Mouse (Mus musculus): ENCODE measurements around the gene Card10. TPM values are rescaled to one million over a fixed set of nuclear protein-coding genes. Genes with fewer than 3 reads are reported as not detected.

The Card10 gene
- polyA plus RNA-seq, 1 experiment from 2014 or later, result 5.7 TPM

GRCm38 (mm10) chr15:78833582-78833981 is 30.7 kb upstream of the Card10 start:
- peaks cover 57% of the 10 kb centered on the region for H3K4me1 ChIP-seq (replicated peaks)

GRCm38 (mm10) chr15:78832701-78833123 is 29.9 kb upstream of the Card10 start:
- no peak overlapping the region for H3K4me3 ChIP-seq

More at GRCm38 (mm10) chr15:78833582-78833981, 30.7 kb upstream of the Card10 start:
- Histone ChIP-seq H3K9ac (no peak overlapping the region), H3K4me3 (no peak overlapping the region), H3K4me2 (no peak overlapping the region), H3K27ac (peak overlapping the region; percentile 85), H3K36me3 (no peaks in the 10 kb centered on the region), H3K9me3 (replicated peaks) (no peaks in the 10 kb centered on the region), H3K27me3 (no peaks in the 10 kb centered on the region)
- WGBS, result 86% methylated on average over 3 of the region's 3 CpGs
- no peak for ATAC-seq (replicated peaks; ENCODE audit: insufficient number of reproducible peaks, insufficient read depth, low FRiP score, low read depth)

GRCm38 (mm10) chr15:78831720-78832657 is 29.1 kb upstream of the Card10 start:
- H3K4me1 ChIP-seq (replicated peaks), result peaks cover 63% of the 10 kb centered on the region
- 43% methylated on average over 19 of the region's 19 CpGs for WGBS

More at GRCm38 (mm10) chr15:78832701-78833123, 29.9 kb upstream of the Card10 start:
- Histone ChIP-seq H3K4me1 (replicated peaks) (peaks cover 63% of the 10 kb centered on the region), H3K9ac (peak overlapping the region; percentile 21; the same call in 1 of the 2 replicates), H3K27ac (peak overlapping the region; percentile 85), H3K36me3 (no peaks in the 10 kb centered on the region), H3K27me3 (peaks cover 4% of the 10 kb centered on the region; the same call in 1 of the 2 replicates), H3K4me2 (peak overlapping the region; percentile 36), H3K9me3 (replicated peaks) (no peaks in the 10 kb centered on the region)
- WGBS, result 21% methylated on average over 14 of the region's 14 CpGs
- peak; percentile 68 for ATAC-seq (replicated peaks; ENCODE audit: insufficient number of reproducible peaks, insufficient read depth, low FRiP score, low read depth)

GRCm38 (mm10) chr15:78830742-78831719 is 28.2 kb upstream of the Card10 start:
- Histone ChIP-seq H3K27me3 (peaks cover 7% of the 10 kb centered on the region), H3K4me3 (no peak overlapping the region), H3K27ac (peak overlapping the region; percentile 85; the same call in 1 of the 2 replicates), H3K9me3 (replicated peaks) (no peaks in the 10 kb centered on the region), H3K4me2 (0 out of 2 replicates have a peak overlapping the region, but pooled peaks have one; percentile 36), H3K36me3 (no peaks in the 10 kb centered on the region), H3K4me1 (replicated peaks) (peaks cover 62% of the 10 kb centered on the region), H3K9ac (no peak overlapping the region)
- WGBS, result 61% methylated on average over 10 of the region's 10 CpGs
- no peak for ATAC-seq (replicated peaks; ENCODE audit: insufficient number of reproducible peaks, insufficient read depth, low FRiP score, low read depth)

More at GRCm38 (mm10) chr15:78831720-78832657, 29.1 kb upstream of the Card10 start:
- Histone ChIP-seq H3K4me2 (peak overlapping the region; percentile 36), H3K9me3 (replicated peaks) (no peaks in the 10 kb centered on the region), H3K27ac (peak overlapping the region; percentile 85), H3K9ac (peak overlapping the region; percentile 21), H3K36me3 (no peaks in the 10 kb centered on the region), H3K4me3 (0 out of 2 replicates have a peak overlapping the region, but pooled peaks have one; percentile 10), H3K27me3 (peaks cover 4% of the 10 kb centered on the region; the same call in 1 of the 2 replicates)
- ATAC-seq (replicated peaks; ENCODE audit: insufficient number of reproducible peaks, insufficient read depth, low FRiP score, low read depth), result peak; percentile 70

- Histone ChIP-seq H3K27me3 (peaks cover 7% of the 10 kb centered on the region), H3K27ac (no peak overlapping the region), H3K4me3 (no peak overlapping the region), H3K9me3 (replicated peaks) (no peaks in the 10 kb centered on the region), H3K4me1 (replicated peaks) (peaks cover 48% of the 10 kb centered on the region), H3K4me2 (no peak overlapping the region), H3K36me3 (no peaks in the 10 kb centered on the region), H3K9ac (no peak overlapping the region)
- WGBS, result 89% methylated on average over 1 of the region's 1 CpGs
- no peak for ATAC-seq (replicated peaks; ENCODE audit: insufficient number of reproducible peaks, insufficient read depth, low FRiP score, low read depth)
Observed at GRCm38 (mm10) chr15:78829636-78830035, 26.8 kb upstream of the Card10 start.

- 15% methylated on average over 5 of the region's 5 CpGs for WGBS
- H3K4me3 ChIP-seq, result no peak overlapping the region
- no peaks in the 10 kb centered on the region for H3K36me3 ChIP-seq
- H3K4me2 ChIP-seq, result no peak overlapping the region
- H3K9ac ChIP-seq, result no peak overlapping the region
- no peak overlapping the region for H3K27ac ChIP-seq
- H3K27me3 ChIP-seq, result peaks cover 7% of the 10 kb centered on the region
- H3K4me1 ChIP-seq (replicated peaks), result peaks cover 35% of the 10 kb centered on the region
- no peaks in the 10 kb centered on the region for H3K9me3 ChIP-seq (replicated peaks)
- ATAC-seq (replicated peaks; ENCODE audit: insufficient number of reproducible peaks, insufficient read depth, low FRiP score, low read depth), result no peak
Observed at GRCm38 (mm10) chr15:78828315-78828714, 25.5 kb upstream of the Card10 start.

GRCm38 (mm10) chr15:78826213-78827204 is 23.7 kb upstream of the Card10 start:
- no peak overlapping the region for H3K27ac ChIP-seq
- H3K4me1 ChIP-seq (replicated peaks), result peaks cover 17% of the 10 kb centered on the region
- ATAC-seq (replicated peaks; ENCODE audit: insufficient number of reproducible peaks, insufficient read depth, low FRiP score, low read depth), result peak; percentile 69; the same call in 1 of the 2 replicates

GRCm38 (mm10) chr15:78816074-78816391 is 13.2 kb upstream of the Card10 start:
- WGBS, result 60% methylated on average over 6 of the region's 6 CpGs
- ATAC-seq (replicated peaks; ENCODE audit: insufficient number of reproducible peaks, insufficient read depth, low FRiP score, low read depth), result no peak
- Histone ChIP-seq H3K9me3 (replicated peaks) (no peaks in the 10 kb centered on the region), H3K36me3 (no peaks in the 10 kb centered on the region), H3K4me1 (replicated peaks) (peaks cover 14% of the 10 kb centered on the region), H3K4me3 (no peak overlapping the region), H3K4me2 (no peak overlapping the region), H3K27me3 (no peaks in the 10 kb centered on the region), H3K9ac (no peak overlapping the region), H3K27ac (peak overlapping the region; percentile 21)

More at GRCm38 (mm10) chr15:78826213-78827204, 23.7 kb upstream of the Card10 start:
- H3K9me3 ChIP-seq (replicated peaks), result no peaks in the 10 kb centered on the region
- 21% methylated on average over 28 of the region's 28 CpGs for WGBS
- peaks cover 7% of the 10 kb centered on the region for H3K27me3 ChIP-seq
- no peak overlapping the region for H3K9ac ChIP-seq
- H3K4me2 ChIP-seq, result no peak overlapping the region
- no peak overlapping the region for H3K4me3 ChIP-seq
- H3K36me3 ChIP-seq, result no peaks in the 10 kb centered on the region

- WGBS, result 29% methylated on average over 11 of the region's 11 CpGs
Observed at GRCm38 (mm10) chr15:78815314-78816073, 12.7 kb upstream of the Card10 start.

More at GRCm38 (mm10) chr15:78815314-78816073, 12.7 kb upstream of the Card10 start:
- Histone ChIP-seq H3K27ac (peak overlapping the region; percentile 21), H3K27me3 (no peaks in the 10 kb centered on the region), H3K9ac (no peak overlapping the region), H3K36me3 (no peaks in the 10 kb centered on the region), H3K4me1 (replicated peaks) (peaks cover 16% of the 10 kb centered on the region), H3K9me3 (replicated peaks) (no peaks in the 10 kb centered on the region), H3K4me3 (no peak overlapping the region), H3K4me2 (no peak overlapping the region)
- ATAC-seq (replicated peaks; ENCODE audit: insufficient number of reproducible peaks, insufficient read depth, low FRiP score, low read depth), result peak; percentile 70

Data from heart, embryonic 15.5 days (tissue).